Mouse (Mus musculus): ENCODE results near the gene Il9r.

Il9r gene

DNA sequence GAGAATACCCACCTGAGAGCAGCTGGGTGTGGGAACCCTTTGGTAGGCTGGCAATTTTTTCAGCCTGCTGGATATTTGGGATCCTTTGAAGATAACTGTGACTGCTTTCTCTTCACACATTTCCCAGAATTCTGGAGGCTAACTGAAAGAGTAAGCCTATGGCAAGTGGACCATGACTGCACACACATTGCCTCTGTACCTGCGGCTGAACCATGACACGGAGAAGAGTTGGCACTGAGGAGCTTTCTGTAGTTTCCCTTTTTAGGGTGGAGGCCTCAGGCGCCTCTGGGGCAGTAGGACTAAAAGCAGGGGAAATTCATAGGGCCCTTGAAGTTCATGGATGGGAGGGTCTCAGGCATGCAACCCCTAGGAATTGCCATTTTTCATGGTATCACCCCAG lies 40.9 kb downstream of the Il9r start:
- no peak for DNase-seq (ENCODE audit: low read depth)

DNA sequence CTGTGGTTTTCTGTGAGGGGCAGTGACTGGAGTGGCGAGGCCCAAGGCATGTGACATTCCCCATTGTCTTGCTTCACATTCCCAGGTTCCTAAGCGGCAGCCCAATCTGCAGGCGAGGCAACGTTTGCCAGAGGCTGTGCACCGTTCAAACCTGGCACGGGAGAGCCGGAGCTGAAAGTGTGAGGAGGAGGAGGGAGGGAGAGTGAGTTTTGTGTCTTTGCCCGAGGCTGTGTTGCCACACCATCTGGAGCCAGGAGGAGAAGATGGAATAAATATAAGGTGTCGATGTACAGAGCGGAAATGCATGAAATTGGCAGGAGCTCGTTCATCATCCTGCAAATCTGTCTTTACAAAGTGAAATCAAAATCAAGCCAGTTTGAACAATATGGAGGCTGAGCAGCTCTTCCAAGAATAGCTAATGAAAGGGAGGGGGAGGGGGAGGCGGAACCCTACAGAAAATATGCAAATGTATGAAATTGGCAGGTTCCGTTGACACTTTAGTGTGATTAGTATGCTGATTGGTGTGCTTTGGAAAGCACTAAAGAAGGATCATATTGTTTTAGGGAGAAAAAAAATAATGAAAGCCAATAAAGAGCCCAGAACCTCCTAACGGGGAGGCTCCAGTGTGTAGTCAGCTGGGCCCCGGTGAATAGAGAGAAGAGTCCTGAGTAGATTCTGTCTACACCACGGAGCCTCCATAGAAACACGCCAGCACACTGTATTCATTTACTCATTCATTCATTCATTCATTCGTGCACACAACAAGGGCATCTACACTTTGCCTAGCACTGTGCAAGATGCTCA lies 42.1 kb downstream of the Il9r start:
- peak; percentile 16 for DNase-seq (ENCODE audit: low read depth)

DNA sequence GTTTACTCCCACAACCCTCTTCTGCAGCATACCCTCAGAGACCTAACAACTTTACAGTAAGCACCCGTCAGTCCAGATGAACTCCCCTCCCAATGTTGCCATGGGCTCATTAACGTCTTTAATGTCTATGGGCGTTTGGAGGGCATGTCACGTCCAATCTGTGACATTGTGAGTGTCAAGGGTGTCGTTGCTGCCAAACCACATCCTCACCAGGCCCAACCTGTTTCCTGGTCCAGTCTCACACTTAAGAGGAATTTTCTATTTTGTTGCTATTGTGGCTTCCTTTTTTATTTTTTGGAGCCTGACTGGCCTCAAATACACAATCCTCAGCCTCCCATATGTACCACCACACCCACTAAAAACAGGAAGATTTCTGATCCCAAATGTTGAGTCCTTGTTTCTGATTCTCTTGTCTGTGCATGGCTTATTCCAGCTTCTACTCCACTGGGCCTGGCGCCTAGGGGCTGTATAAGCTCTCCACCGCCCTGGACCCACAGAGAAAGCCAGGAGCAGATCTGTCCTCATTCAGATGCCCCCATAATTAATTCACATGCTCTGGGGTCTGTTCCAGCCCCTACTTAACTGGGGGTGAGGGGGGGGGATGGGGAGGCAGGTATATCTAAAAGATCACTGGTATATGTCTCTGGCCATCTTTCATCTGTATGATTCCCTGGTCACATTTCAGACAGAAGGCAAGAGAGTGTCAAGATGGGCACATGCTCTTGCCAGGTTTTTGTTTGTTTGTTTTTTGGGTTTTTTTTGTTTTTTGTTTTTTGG lies 43.0 kb downstream of the Il9r start:
- DNase-seq (ENCODE audit: low read depth), result no peak

DNA sequence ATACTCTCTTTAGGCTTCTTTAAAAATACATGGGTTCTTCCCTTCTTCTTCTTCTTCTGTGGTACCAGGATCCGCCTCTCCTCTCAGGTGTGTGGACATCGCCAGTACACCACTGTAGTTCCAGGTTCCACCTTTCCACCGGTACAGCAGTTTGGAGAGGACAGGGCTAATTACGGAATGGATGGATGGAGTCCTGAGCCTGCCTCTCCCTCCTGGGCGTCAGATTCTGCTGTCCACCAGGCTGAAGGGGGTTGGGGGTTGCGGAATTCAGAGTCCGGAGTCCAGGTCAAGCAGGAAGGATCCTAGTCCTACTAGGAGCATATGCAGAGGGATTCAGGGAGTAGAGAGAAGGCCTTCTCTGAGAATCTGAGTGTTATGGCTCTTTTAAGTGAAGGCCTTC lies 46.9 kb downstream of the Il9r start:
- DNase-seq (ENCODE audit: low read depth), result no peak

DNA sequence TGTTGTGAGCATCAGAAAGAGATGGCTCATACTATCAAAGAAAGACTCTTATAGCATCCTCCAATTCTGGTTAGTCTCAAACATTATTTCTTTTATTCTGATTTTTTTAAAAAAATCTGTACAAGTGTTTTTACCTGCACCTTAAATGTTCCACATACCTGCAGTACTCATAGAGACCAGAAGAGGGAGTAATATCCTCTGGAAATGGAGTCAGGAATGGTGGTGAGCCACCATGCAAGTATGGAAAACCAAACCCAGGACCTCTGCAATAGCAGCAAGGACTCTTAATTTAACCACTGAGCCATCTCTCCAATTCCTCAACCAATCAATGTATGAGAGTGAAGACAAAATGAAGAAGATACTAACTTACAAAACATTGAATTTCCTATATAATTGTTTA lies 47.3 kb downstream of the Il9r start:
- DNase-seq (ENCODE audit: low read depth), result peak; percentile 20

DNA sequence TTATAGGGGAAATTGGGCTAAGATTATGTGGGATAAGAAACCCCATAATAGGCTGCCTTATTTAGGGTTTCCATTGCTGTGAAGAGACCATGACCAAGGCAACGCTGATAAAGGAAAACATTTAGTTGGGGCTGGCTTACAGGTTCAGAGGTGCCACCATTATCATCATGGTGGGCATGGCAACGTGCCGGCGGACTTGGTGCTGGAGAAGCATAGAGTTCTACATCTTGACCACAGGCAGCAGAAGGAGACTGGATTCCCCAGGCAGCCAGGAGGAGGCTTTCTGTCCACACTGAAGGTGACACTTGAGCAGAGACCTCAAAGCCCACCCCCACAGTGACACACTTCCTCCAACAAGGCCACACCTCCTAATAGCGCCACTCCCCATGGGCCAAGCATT lies 48.8 kb downstream of the Il9r start:
- no peak for DNase-seq (ENCODE audit: low read depth)

DNA sequence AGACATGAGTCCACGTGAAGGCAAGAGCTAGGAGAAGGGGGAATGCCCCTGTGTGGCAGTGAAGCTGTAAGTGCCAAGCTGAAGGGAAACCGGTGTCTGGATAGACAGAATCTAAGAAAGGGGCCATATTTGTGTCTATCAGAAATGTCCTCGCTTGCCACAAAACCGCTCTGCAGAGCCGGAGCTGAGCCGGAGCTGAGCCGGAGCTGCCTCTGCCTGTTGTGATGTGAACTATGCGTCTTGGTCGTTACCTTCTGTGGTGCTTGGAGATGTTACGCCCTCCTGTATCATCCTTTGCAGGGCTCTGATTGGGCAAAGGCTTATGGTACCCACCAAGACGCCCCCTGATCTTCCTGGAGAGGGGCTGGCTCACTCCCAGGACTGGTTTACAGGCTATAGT lies 50.5 kb downstream of the Il9r start:
- DNase-seq (ENCODE audit: low read depth), result no peak

DNA sequence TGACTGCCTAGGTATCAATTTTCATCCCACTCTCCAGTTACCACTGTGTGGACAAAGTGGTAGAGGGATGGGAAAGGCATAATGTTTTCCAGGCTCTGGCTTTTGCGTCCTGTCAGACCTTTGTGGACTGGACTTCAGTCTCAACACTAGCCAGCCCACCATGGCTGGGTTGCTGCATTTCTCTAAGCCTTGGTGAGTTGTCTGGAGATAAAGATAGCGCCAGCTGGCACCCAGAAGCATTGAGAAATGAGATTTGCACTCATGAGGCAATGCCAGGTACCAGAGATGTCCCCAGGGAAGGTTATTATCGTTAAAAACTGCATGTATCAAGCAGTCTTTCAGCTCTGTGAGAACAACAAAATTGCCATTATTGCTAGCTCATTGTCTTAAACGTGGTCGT lies 57.3 kb downstream of the Il9r start:
- no peak for DNase-seq (ENCODE audit: low read depth)

DNA sequence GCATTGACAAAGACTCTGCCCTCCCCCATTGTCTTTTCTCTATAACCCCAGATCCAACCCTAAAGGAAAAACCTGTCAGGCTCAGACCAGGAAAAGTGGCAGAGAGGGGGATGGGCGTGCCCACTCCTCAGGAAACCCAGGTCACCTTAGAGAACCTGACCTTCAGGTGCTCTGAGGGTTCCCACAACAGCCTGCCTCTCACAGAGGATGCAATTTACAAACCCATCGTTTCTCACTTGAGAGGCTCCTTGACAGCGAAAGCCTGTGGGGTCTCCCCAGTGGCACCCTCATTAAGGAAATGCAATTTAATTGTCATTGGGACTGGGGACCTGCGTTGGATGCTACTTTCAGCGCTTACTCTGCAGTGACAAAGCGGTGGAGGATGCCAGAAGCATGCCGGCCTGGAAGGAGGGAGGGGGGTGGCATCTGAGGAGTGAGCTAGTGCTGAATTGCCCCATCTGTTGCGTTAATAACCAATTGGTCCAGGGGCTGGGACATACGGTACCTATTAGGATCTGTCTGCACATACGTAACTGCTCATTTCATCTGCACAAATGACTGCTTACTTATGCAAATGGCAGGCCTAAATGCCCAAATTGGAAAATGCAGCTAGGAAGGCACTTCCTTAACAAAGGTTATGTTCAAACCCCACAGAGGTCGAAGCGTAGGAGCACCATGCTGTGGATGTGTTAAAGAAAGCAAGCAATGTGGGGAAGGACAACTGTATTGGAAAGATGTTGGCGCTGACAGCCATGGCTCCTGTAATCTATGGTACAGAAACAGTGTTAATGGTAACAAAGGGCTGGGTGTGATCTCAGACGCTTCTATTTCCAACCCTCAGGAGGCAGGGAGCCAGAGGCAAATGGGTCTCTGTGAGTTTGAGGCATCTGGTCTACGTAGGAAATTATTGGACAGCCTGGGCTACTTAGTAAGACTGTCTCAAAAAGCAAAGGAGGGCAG lies 58.2 kb downstream of the Il9r start:
- DNase-seq (ENCODE audit: low read depth), result no peak

DNA sequence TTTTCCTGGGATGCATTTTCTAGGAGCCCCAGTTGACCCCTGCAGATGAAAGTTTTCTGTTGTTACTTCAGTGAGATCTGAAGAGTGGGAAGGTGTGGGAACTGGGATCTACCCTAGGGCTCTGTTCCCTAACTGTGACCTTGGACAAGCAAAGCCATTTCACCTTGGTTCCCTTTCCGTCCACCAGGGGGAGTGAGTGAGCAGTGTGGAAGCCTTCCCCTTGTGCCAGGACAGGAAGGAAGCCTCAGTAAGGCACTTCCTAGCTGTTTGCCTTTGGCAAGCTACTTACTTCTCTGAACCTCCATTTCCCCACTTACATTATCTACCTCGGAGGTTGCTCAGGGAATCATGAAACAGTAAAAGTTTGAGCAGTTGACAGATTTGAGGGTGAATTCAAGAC lies 59.0 kb downstream of the Il9r start:
- DNase-seq (ENCODE audit: low read depth), result peak; percentile 69

DNA sequence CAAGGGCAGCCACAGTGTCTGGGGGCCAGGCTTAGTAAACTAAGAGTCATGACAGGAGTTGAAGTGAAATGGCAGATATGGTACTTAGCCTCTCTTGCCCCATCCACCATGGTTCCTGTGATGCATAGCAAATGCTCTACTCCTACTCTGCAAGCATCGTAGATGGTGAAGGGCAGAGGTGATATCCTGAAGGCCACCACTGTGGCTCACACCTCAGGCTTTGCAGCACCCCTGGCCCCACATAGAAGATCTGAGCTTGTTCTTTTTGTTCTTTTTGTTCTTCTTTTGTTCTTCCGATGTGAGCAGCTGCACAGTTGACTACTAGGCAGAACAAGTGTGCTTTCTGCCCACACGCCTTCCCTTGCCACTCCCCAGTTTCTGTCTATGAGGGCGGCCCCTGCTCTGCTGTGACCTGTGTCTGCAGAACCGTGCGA lies 60.5 kb downstream of the Il9r start:
- DNase-seq (ENCODE audit: low read depth), result no peak

DNA sequence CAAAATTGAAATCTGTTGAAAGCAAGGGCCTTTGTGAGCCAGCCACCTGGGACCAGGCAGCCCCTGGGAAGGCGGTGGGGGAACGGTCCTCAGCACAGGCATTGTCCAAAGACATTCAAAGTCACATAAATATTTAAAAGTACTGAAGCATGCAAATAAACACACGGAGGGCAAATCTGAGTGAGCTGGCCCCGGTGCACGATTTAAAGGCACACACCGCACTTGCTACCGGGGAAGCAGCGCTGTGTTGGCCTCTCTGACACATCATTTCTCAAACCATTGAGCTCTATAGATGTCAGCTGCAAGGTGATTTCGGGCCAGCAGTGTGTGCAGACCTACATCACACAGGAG lies 61.5 kb downstream of the Il9r start:
- no peak for DNase-seq (ENCODE audit: low read depth)

DNA sequence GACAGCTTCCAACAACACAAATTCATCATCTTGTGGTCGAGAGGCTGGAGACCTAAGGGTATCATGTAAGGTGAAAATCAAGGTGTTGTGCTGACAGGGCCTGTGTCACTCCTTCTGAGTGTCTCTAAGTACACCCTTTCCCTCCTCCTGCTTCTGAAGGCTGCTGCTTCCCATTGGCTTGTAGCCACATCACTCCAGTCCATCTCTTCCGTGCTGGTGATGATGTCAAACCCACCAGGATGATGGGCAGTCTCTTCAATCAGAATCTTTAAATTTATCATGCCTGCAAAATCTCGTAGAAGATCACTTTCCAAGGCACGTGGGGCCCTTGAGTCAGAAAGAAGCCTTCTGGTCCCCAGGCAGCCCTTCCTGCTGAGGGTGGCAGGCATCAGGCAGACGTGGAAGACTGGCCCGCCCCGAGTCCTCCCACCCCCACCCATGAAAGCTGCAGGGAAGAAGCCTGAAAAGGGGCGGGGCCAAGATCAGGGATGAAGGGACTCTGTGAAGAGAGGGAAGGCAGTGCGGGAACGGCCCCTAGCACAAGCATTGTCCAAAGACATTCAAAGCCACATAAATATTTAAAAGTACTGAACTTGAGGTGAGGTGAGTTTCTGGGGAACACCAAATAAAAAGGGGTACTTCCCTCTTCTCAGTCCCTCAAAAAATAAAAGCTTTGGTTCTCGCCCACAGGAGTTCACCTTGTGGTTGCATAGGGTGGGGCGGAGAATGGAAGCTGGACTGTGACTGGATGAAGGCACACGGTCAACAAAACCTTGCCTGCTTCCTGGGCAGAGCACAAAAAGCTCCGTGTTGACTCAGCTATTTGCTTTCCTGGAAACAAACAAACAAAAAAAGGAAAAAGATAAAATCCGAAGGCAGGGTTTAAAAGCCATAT lies 62.1 kb downstream of the Il9r start:
- no peak for DNase-seq (ENCODE audit: low read depth)

Data from NIH3T3 (cell line).